Mouse (Mus musculus) G1E-ER4 (cell line): Measurements from ENCODE around the gene Gm30302. TPM values are rescaled to one million over a fixed set of nuclear protein-coding genes. Genes with fewer than 3 reads are reported as not detected.

Source experiments
- GATA1 ChIP-seq: IDR thresholded peaks from one replicate; pipeline ENCODE4 v1.8.0; 2012; ENCODE audit warnings: low read length, inconsistent platforms
- polyA plus RNA-seq: library from polyadenylated mRNA; stranded (reverse); fragments of >175 nt; gene quantifications from 2 replicates; pipeline ENCODE4 v1.2.3, GENCODE M21; 2012

The Gm30302 gene
- polyA plus RNA-seq: not detected in 2 replicates

DNA sequence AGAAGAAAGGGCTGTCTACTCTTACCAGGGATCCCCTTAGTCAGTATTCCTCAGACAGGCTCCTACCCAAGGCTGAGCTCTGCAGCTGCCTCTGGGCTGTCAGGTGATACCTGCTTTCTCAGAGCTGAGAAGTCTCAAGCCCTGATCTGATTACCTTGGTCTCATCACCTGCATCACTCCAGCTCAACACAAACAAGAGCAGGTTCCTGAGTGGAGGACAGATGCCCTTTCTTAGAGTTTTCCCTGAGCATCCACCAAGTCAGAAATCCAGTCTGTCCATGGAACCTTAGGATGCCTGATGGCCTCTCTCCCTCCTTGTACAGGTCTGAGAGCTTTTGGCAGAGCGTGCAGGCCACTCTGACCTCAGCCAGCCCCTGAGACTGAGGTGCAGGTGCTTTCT, at the start of gene Gm30302:
TSS of gene Gm30302 (minus strand) at position 101 of the 400 bp plus-strand sequence.
- TF ChIP-seq GATA1: no peak

GRCm38 (mm10) chr13:49846751-49847150, 48.0 kb upstream of the Gm30302 start:
- no peak for TF ChIP-seq GATA1

GRCm38 (mm10) chr13:49846141-49846540, 47.3 kb upstream of the Gm30302 start:
- no peak for TF ChIP-seq GATA1

- no peak for TF ChIP-seq GATA1
Measured at GRCm38 (mm10) chr13:49845663-49846062, 46.9 kb upstream of the Gm30302 start.

DNA sequence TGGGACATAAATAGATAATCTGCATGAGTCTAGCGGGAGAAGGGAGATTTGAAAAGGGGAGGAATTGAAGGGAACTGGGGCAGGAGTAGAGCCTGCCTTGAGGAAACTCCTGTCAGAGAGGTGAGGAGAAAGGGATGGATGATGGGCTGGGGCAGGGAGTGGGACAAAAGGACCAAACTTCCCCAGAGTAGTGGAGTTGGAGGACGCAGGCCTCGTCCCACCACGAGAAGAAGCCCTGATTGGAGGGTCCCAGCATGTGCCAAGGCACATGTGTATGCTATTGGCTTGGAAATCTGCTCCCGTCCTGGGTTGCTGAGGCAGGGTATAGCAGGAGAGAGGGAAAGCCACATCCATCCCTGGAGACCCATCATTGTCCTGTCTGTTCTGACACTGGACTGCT, 45.3 kb upstream of the Gm30302 start:
- TF ChIP-seq GATA1: no peak

- TF ChIP-seq GATA1: no peak
Measured at GRCm38 (mm10) chr13:49841186-49841585, 42.4 kb upstream of the Gm30302 start.

DNA sequence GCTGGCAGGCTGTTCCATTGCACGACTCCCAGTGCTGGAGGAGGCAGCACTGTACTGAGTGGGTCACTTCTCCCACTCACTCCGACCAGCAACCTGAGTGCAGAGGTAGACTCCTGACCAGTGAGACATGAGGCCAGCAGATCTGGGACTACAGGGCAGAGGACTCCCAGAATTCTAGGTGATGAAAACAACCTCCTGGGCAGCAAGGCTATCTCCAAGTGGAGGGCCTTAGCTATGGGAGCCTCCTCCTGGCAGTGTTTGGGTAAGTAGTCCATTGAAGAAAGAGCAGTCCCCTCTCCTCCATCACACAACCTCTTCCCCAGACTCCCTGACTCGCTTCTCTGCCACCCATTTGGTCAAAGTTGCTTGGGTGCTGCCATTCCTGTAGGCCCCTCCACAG, 31.6 kb upstream of the Gm30302 start:
- no peak for TF ChIP-seq GATA1

DNA sequence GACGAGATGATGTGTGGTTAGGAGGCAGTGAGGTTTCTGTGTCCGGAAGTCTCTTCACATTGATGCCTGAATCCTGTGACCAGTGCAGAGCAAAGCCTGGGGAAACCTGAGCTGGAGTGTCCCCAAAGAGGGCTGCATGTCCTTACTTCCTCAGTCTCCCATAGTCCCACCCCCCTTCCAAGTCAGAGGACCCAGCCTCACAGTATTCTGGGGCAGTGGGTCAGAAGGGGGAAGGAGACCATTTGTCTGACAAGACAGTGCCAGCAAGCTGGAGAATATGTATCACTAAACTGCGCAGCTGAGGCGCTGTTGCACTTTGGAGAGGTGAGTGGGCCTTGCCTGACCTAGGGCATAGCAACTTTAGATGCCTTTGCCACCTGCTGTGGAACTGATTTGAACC, 26.5 kb upstream of the Gm30302 start:
- TF ChIP-seq GATA1: no peak

DNA sequence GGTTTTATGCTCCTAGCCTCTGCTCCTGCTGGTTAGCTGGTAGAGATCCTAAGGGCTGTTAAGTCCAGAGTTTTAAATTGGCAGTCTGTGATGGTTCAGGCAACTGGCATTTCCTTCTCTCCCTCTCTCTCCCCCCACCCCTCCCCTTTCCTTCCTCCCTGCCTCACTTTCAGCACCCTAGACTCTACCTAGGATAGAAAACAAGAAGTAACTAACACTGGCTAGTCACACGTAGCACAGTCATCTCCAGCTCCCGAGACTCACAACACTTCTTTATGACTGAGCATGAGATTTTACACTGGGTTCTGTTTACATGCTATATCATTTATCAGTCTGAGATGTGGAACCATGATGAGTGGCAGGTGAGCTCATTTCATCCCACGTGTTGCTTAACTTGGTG, 16.2 kb upstream of the Gm30302 start:
- TF ChIP-seq GATA1: no peak

GRCm38 (mm10) chr13:49814420-49814819, 15.6 kb upstream of the Gm30302 start:
- TF ChIP-seq GATA1: no peak

GRCm38 (mm10) chr13:49807146-49807545, 8.3 kb upstream of the Gm30302 start:
- no peak for TF ChIP-seq GATA1

GRCm38 (mm10) chr13:49788563-49789393, 10.0 kb downstream of the Gm30302 start:
- TF ChIP-seq GATA1: no peak

DNA sequence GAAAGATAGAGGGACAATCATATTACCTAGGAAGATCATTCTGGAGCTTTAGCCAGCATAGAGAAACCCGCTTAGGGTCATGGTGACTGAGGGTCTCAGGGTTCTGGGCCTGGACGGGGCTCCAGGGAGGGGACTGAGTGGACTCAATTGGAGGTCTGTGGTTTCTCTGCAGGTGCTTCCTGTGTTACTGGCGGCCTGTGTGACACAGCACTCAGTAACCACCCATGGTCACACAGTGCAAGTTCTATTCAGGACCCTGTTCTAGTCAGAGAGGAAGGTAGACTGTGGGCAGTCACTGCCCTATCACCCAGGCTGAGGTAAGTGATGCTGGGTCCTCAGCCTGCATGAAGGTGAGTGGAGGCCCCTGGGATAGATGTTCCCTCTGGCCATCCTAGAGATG, 14.9 kb downstream of the Gm30302 start:
- TF ChIP-seq GATA1: no peak

DNA sequence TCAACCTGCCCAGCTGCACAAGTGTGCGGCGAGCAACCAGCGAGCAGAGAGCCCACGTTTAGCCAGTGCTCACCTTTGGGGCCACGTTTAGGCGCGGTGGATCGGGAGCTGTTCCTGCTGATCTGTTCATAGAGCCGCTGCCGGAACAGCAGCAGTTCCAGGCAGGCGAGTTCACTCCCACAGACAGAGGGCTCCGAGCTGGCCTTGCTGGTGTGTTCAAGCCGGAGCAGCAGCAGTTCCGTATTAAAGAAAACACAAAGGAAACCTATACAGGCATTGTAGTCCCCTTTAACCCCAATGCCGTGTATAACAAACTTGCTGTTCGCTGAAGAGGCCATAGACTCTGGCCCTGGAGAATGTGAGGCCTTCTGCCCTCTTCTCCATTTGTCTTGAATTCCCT, 29.7 kb downstream of the Gm30302 start:
- no peak for TF ChIP-seq GATA1

GRCm38 (mm10) chr13:49768048-49768447, 30.8 kb downstream of the Gm30302 start:
- peak; percentile 67 for TF ChIP-seq GATA1

- TF ChIP-seq GATA1: no peak
Measured at GRCm38 (mm10) chr13:49766269-49766668, 32.5 kb downstream of the Gm30302 start.

DNA sequence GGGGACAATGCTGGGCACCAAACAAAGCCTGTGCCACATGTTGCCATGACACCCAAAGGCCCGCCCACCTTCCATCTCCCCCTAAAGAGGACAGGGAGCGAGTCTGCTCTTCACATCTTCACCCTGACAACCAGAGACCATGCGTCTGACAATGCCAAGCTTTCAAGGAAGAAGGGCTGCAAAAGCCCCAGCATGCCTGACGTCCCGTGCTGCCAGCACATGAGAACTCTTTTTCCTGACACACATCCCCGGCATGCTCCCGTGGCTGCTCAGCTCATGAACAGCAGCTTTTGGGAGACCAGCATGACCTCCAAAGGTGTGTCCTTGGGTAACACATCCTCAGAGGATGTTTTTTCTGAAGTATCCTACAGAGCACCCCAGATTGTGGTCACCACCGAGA, 33.5 kb downstream of the Gm30302 start:
- TF ChIP-seq GATA1: no peak

DNA sequence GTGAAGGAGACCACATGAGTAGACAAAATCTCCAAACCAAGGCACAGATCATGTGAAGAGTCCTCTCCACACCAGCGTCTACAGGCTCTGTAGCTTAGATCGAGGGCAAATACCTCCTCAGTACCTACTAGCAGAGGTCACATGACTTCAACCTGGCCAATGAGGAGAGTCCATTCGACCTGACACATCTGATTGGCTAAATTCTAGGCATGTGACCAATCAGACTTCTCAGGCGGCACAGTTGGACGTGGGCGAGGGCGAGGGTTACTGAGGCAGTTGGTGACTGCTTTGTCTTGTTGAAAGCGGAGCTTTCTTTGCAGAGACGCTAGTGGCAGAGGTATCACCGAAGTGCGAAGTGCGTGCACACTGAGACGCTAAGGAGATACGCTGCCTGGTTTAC, 36.6 kb downstream of the Gm30302 start:
- no peak for TF ChIP-seq GATA1

DNA sequence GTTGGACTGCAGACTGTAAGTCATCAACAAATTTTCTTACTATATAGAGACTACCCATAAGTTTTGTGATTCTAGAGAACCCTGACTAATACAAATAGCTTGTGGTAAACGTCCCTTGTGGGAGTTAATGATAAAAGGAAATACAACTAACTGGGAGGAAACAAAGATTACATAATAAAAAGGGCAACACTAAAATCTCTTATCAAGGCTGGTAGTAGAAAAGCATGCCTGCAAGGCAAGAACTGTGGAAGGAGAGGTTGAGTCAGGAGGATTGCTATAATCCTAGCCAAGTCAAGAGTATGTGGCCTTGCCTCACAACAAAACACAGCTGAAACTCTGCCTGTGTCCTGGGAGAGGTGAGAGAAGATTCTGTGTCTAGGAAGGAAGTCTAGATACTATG, 38.1 kb downstream of the Gm30302 start:
- no peak for TF ChIP-seq GATA1
